8 mouse cellular contexts compared by ENCODE assay signal in genomic region chr2:146958951-146959821, GRCm38 (mm10). TPM values are rescaled to one million over a fixed set of nuclear protein-coding genes. Genes with fewer than 3 reads are reported as not detected.
DNase-seq lines count a peak whose midpoint lies in the region; ATAC-seq and TF ChIP-seq lines count a peak whose summit lies in the region.

No protein-coding gene starts in this region.

- peak; percentile 69 for ATAC-seq in erythroid progenitor cell, adult 5-6 weeks (replicated peaks; ENCODE audit: low FRiP score, poor library complexity, severe bottlenecking)
- ATAC-seq in heart, embryonic 12.5 days (ENCODE audit: insufficient number of reproducible peaks, low FRiP score): peak; percentile 76
- peak; percentile 90 for ATAC-seq in kidney, embryonic 16.5 days (ENCODE audit: low FRiP score, low TSS enrichment)
- peak; percentile 81 for ATAC-seq in monocyte, adult 5-6 weeks (replicated peaks; ENCODE audit: insufficient number of reproducible peaks, low FRiP score, low TSS enrichment, poor library complexity, severe bottlenecking)

- no peak overlapping the region for H3K27ac ChIP-seq in heart, embryonic 12.5 days (ENCODE audit: poor library complexity, severe bottlenecking)
- H3K27ac ChIP-seq in kidney, embryonic 16.5 days (ENCODE audit: low read length): no peak overlapping the region

- DNase-seq in CD4-positive helper T cell, adult 2 months (ENCODE audit: low read depth, low spot score): peak; percentile 69
- peak; percentile 88 for DNase-seq in brain, embryonic 14.5 days (ENCODE audit: low read depth)
- peak; percentile 78 for DNase-seq in liver
- peak; percentile 59 to 62 for DNase-seq in spleen, postnatal 36 days (ENCODE audit: low spot score in 2 of 2)

- no peaks in the 10 kb centered on the region for H3K27me3 ChIP-seq in heart, embryonic 12.5 days (replicated peaks)
- H3K27me3 ChIP-seq in kidney, embryonic 16.5 days (ENCODE audit: insufficient read depth, low read length): no peaks in the 10 kb centered on the region

- WGBS in heart, embryonic 12.5 days: 2% methylated on average over 21 of the region's 21 CpGs
- WGBS in kidney, embryonic 16.5 days: under 1% methylated on average over 21 of the region's 21 CpGs

- peak overlapping the region; percentile 69 for H3K4me2 ChIP-seq in heart, embryonic 12.5 days
- H3K4me2 ChIP-seq in kidney, embryonic 16.5 days (replicated peaks; ENCODE audit: low read depth, low read length): peak overlapping the region; percentile 79

- peak overlapping the region; percentile 28 for H3K4me3 ChIP-seq in heart, embryonic 12.5 days
- peak overlapping the region; percentile 43 for H3K4me3 ChIP-seq in kidney, embryonic 16.5 days (ENCODE audit: low read length)

- H3K4me1 ChIP-seq in heart, embryonic 12.5 days (replicated peaks): no peaks in the 10 kb centered on the region
- H3K4me1 ChIP-seq in kidney, embryonic 16.5 days (ENCODE audit: insufficient read depth, low read length): peaks cover 8% of the 10 kb centered on the region

- H3K36me3 ChIP-seq in heart, embryonic 12.5 days: peaks cover 3% of the 10 kb centered on the region; the same call in 1 of the 2 replicates
- peaks cover 4% of the 10 kb centered on the region; the same call in 1 of the 2 replicates for H3K36me3 ChIP-seq in kidney, embryonic 16.5 days (ENCODE audit: insufficient read depth, low read length)

- no peak for TF ChIP-seq POLR2A in brain, embryonic 14.5 days (IDR thresholded peaks at IDR 0.05; ENCODE audit: borderline replicate concordance, extremely low read depth, insufficient read depth, insufficient read length, poor library complexity, severe bottlenecking)

- no peaks in the 10 kb centered on the region for H3K9me3 ChIP-seq in heart, embryonic 12.5 days (replicated peaks)
- no peaks in the 10 kb centered on the region; the same call in 1 of the 2 replicates for H3K9me3 ChIP-seq in kidney, embryonic 16.5 days (ENCODE audit: low read length)

- H3K9ac ChIP-seq in heart, embryonic 12.5 days: no peak overlapping the region
- peak overlapping the region; percentile 63 for H3K9ac ChIP-seq in kidney, embryonic 16.5 days (replicated peaks; ENCODE audit: low read length)

- peak; percentile 92 for TF ChIP-seq CTCF in brain, embryonic 14.5 days (IDR thresholded peaks at IDR 0.05; ENCODE audit: borderline replicate concordance, extremely low read depth, insufficient read depth, insufficient read length)

RNA-seq across cellular contexts. Expression of gene Xrn2, which starts 53.6 kb away (rescaled TPM):
- 54.2 and 55.9 TPM in 2 replicates for polyA plus RNA-seq in brain, embryonic 14.5 days (2012; rRNA removed)
- 38.2 and 44.4 TPM in 2 replicates for total RNA-seq in erythroid progenitor cell, adult 5-6 weeks (2015; ENCODE audit: low replicate concordance)
- 29.5 and 44.0 TPM in 2 replicates for total RNA-seq in erythroid progenitor cell, adult 5-6 weeks (2017; ENCODE audit: low replicate concordance)
- 62.0 and 64.3 TPM in 2 replicates for polyA plus RNA-seq in heart, embryonic 12.5 days (2016; fragmentation: Nextera tagmentation; extraction: Ambion mirVana)
- polyA plus RNA-seq in kidney, embryonic 16.5 days (2015; fragmentation: Nextera tagmentation; extraction: Ambion mirVana): 78.5 and 80.0 TPM in 2 replicates
- total RNA-seq in monocyte, adult 5-6 weeks (2017): 330 to 349 TPM (median 340 TPM) in 3 replicates
